Mouse (Mus musculus) thymus, adult 2 months (tissue): ENCODE results near the gene Trpc3.

Source experiments
- CTCF ChIP-seq: fragments of 200-500 bp; IDR thresholded peaks from 2 replicates; pipeline ENCODE4 v1.5.1; 2012; ENCODE audit warnings: mild to moderate bottlenecking, control low read depth, low read length, moderate library complexity, borderline replicate concordance; ENCODE audit not compliant: control insufficient read depth, poor library complexity, insufficient read depth; ENCODE audit errors: extremely low read depth
- POLR2A ChIP-seq: fragments of 200-500 bp; IDR thresholded peaks from 2 replicates; pipeline ENCODE4 v1.6.1; 2012; ENCODE audit warnings: mild to moderate bottlenecking, low read length, control low read depth, moderate library complexity; ENCODE audit not compliant: control insufficient read depth, poor library complexity, insufficient read depth; ENCODE audit errors: extremely low read depth

DNA sequence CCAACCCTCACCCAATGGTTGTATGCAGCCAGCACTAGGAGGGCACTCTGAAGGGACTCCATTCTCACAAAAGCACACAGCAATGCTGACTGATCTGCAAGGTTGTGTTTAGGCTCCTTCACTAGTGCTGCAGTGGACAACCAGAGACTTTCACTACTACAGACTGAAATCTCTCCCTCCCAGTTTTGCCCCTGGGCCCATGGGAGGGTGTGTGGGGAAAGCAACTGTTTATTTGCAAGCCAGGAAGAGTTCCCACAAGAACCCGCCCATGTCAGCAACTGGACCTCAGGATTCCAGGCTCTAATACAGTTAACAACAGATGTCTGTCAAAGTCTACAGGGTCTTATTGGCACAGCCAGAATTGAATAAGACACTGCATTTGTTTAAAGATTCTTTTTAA lies 14.1 kb downstream of the Trpc3 start:
- TF ChIP-seq CTCF: no peak
- no peak for TF ChIP-seq POLR2A
